Mouse (Mus musculus) lung, postnatal 0 days (tissue): ENCODE results near the gene Gpr132. TPM values are rescaled to one million over a fixed set of nuclear protein-coding genes. Genes with fewer than 3 reads are reported as not detected.

Source experiments
- ATAC-seq: fragments of 200-750 bp; cut with Nextera tagmentation; 2 replicates; pipeline ENCODE4 v1.8.0; 2017; ENCODE audit warnings: moderate library complexity
- DNase-seq: peaks from one replicate; pipeline ENCODE4 v3.0.0-alpha.2; 2016; ENCODE audit warnings: low spot score
- H3K27ac ChIP-seq: fragments of 300-500 bp; sonication (generic); 2 replicates; pipeline ENCODE4 v1.5.1; 2014; ENCODE audit warnings: antibody characterized with exemption, mild to moderate bottlenecking, low read length, mixed read lengths
- H3K27me3 ChIP-seq: fragments of 300-500 bp; sonication (generic); replicated peaks from 2 replicates; pipeline ENCODE4 v1.6.1; 2014; ENCODE audit warnings: low read length, mixed read lengths; ENCODE audit not compliant: insufficient read depth
- H3K36me3 ChIP-seq: fragments of 300-500 bp; sonication (generic); 2 replicates; pipeline ENCODE4 v1.6.1; 2014; ENCODE audit warnings: low read length, mixed read lengths; ENCODE audit not compliant: insufficient read depth
- H3K4me1 ChIP-seq: fragments of 300-500 bp; sonication (generic); 2 replicates; pipeline ENCODE4 v1.6.1; 2014; ENCODE audit warnings: antibody characterized with exemption, low read depth, low read length, mixed read lengths; ENCODE audit not compliant: insufficient read depth
- H3K4me2 ChIP-seq: fragments of 300-500 bp; sonication (generic); replicated peaks from 2 replicates; pipeline ENCODE4 v1.6.1; 2014; ENCODE audit warnings: low read depth, mild to moderate bottlenecking, low read length, moderate library complexity, mixed read lengths
- H3K4me3 ChIP-seq: fragments of 300-500 bp; sonication (generic); 2 replicates; pipeline ENCODE4 v1.5.1; 2014; ENCODE audit warnings: low read depth, low read length
- H3K9ac ChIP-seq: fragments of 300-500 bp; sonication (generic); replicated peaks from 2 replicates; pipeline ENCODE4 v1.6.1; 2014; ENCODE audit warnings: low read depth, mild to moderate bottlenecking
- H3K9me3 ChIP-seq: fragments of 300-500 bp; sonication (generic); 2 replicates; pipeline ENCODE4 v1.6.1; 2016; ENCODE audit warnings: low read length, mixed read lengths
- CTCF ChIP-seq: IDR thresholded peaks from 2 replicates; pipeline ENCODE4 v1.5.1; 2016; ENCODE audit warnings: antibody characterized with exemption, mild to moderate bottlenecking
- EP300 ChIP-seq: IDR thresholded peaks from 2 replicates; pipeline ENCODE4 v1.6.1; 2016; ENCODE audit warnings: antibody characterized with exemption, mild to moderate bottlenecking, control low read depth
- WGBS: fragments of 180-500 bp; shearing (Covaris S2); extraction: QIAGEN DNeasy Blood & Tissue Kit; methylation state at CpG from one replicate; pipeline ENCODE4 v1.1.7; 2014; 5-methylcytosine and 5-hydroxymethylcytosine counted together
- polyA plus RNA-seq: library from polyadenylated mRNA; unstranded; fragments of >200 nt; fragmentation: Nextera tagmentation; extraction: Ambion mirVana; gene quantifications from 2 replicates; pipeline ENCODE4 v1.2.1, GENCODE M21; 2015

The Gpr132 gene
- polyA plus RNA-seq, 1 experiment from 2014 or later = 0.25 TPM

- no peak for TF ChIP-seq EP300
- no peak for TF ChIP-seq CTCF
- Histone ChIP-seq H3K9me3 (no peaks in the 10 kb centered on the region), H3K27ac (no peak overlapping the region), H3K27me3 (peaks cover 8% of the 10 kb centered on the region), H3K9ac (no peak overlapping the region), H3K4me3 (no peak overlapping the region), H3K4me2 (no peak overlapping the region), H3K36me3 (no peaks in the 10 kb centered on the region), H3K4me1 (no peaks in the 10 kb centered on the region)
- ATAC-seq (no peak), DNase-seq (peak; percentile 27)
- 5% methylated on average over 16 of the region's 16 CpGs for WGBS
Observed at GRCm38 (mm10) chr12:112869783-112870204, 1.8 kb upstream of the Gpr132 start.

- DNase-seq = no peak
- no peaks in the 10 kb centered on the region for H3K4me1 ChIP-seq
- H3K36me3 ChIP-seq = no peaks in the 10 kb centered on the region
- TF ChIP-seq CTCF (no peak), EP300 (no peak)
- no peak overlapping the region for H3K4me2 ChIP-seq
- no peak overlapping the region for H3K9ac ChIP-seq
- no peak overlapping the region for H3K27ac ChIP-seq
- no peaks in the 10 kb centered on the region for H3K9me3 ChIP-seq
- WGBS = 90% methylated on average over 7 of the region's 7 CpGs
- H3K27me3 ChIP-seq = no peaks in the 10 kb centered on the region
- no peak overlapping the region for H3K4me3 ChIP-seq
- ATAC-seq = no peak
Observed at GRCm38 (mm10) chr12:112867106-112867674, 838 bp downstream of the Gpr132 start.

- no peaks in the 10 kb centered on the region for H3K4me1 ChIP-seq
- 0 out of 2 replicates have a peak, but pooled peaks have one; percentile 17 for ATAC-seq
- DNase-seq = peak; percentile 24
- TF ChIP-seq EP300 (no peak), CTCF (no peak)
- H3K9ac ChIP-seq = no peak overlapping the region
- H3K4me2 ChIP-seq = no peak overlapping the region
- H3K27ac ChIP-seq = no peak overlapping the region
- H3K4me3 ChIP-seq = no peak overlapping the region
- H3K9me3 ChIP-seq = no peaks in the 10 kb centered on the region
- no peaks in the 10 kb centered on the region for H3K36me3 ChIP-seq
- no peaks in the 10 kb centered on the region for H3K27me3 ChIP-seq
- WGBS = 43% methylated on average over 8 of the region's 8 CpGs
Observed at GRCm38 (mm10) chr12:112866467-112867080, 1.5 kb downstream of the Gpr132 start.

GRCm38 (mm10) chr12:112864804-112865203 lies 3.2 kb downstream of the Gpr132 start:
- WGBS = 71% methylated on average over 7 of the region's 7 CpGs
- Histone ChIP-seq H3K4me2 (no peak overlapping the region), H3K9me3 (no peaks in the 10 kb centered on the region), H3K9ac (no peak overlapping the region), H3K4me1 (no peaks in the 10 kb centered on the region), H3K27ac (no peak overlapping the region), H3K36me3 (no peaks in the 10 kb centered on the region), H3K4me3 (no peak overlapping the region), H3K27me3 (no peaks in the 10 kb centered on the region)
- peak; percentile 60 for DNase-seq
- TF ChIP-seq EP300 (no peak), CTCF (no peak)
- ATAC-seq = peak; percentile 23; the same call in 1 of the 2 replicates

- Histone ChIP-seq H3K36me3 (no peaks in the 10 kb centered on the region), H3K4me2 (no peak overlapping the region), H3K9ac (no peak overlapping the region), H3K4me3 (no peak overlapping the region), H3K27ac (no peak overlapping the region), H3K27me3 (no peaks in the 10 kb centered on the region), H3K4me1 (no peaks in the 10 kb centered on the region), H3K9me3 (no peaks in the 10 kb centered on the region)
- no peak for ATAC-seq
- DNase-seq = no peak
- WGBS = 55% methylated on average over 9 of the region's 9 CpGs
- no peak for TF ChIP-seq CTCF
- TF ChIP-seq EP300 = no peak
Observed at GRCm38 (mm10) chr12:112861911-112862321, 6.1 kb downstream of the Gpr132 start.

GRCm38 (mm10) chr12:112860765-112861164 lies 7.3 kb downstream of the Gpr132 start:
- DNase-seq (no peak), ATAC-seq (no peak)
- no peak for TF ChIP-seq CTCF
- no peak for TF ChIP-seq EP300
- 67% methylated on average over 7 of the region's 7 CpGs for WGBS
- Histone ChIP-seq H3K36me3 (no peaks in the 10 kb centered on the region), H3K4me1 (no peaks in the 10 kb centered on the region), H3K4me2 (no peak overlapping the region), H3K27me3 (no peaks in the 10 kb centered on the region), H3K27ac (no peak overlapping the region), H3K9ac (no peak overlapping the region), H3K9me3 (no peaks in the 10 kb centered on the region), H3K4me3 (no peak overlapping the region)

- DNase-seq = no peak
- H3K27ac ChIP-seq = no peak overlapping the region
Observed at GRCm38 (mm10) chr12:112859930-112860329, 8.1 kb downstream of the Gpr132 start.

More at GRCm38 (mm10) chr12:112859930-112860329, 8.1 kb downstream of the Gpr132 start:
- Histone ChIP-seq H3K9me3 (no peaks in the 10 kb centered on the region), H3K4me1 (no peaks in the 10 kb centered on the region), H3K27me3 (no peaks in the 10 kb centered on the region), H3K4me2 (no peak overlapping the region), H3K36me3 (no peaks in the 10 kb centered on the region), H3K9ac (no peak overlapping the region), H3K4me3 (no peak overlapping the region)
- TF ChIP-seq EP300 (no peak), CTCF (no peak)
- WGBS = 56% methylated on average over 8 of the region's 8 CpGs
- no peak for ATAC-seq
